Mouse (Mus musculus): ENCODE measurements around the gene Ccl22.

The Ccl22 gene

DNA sequence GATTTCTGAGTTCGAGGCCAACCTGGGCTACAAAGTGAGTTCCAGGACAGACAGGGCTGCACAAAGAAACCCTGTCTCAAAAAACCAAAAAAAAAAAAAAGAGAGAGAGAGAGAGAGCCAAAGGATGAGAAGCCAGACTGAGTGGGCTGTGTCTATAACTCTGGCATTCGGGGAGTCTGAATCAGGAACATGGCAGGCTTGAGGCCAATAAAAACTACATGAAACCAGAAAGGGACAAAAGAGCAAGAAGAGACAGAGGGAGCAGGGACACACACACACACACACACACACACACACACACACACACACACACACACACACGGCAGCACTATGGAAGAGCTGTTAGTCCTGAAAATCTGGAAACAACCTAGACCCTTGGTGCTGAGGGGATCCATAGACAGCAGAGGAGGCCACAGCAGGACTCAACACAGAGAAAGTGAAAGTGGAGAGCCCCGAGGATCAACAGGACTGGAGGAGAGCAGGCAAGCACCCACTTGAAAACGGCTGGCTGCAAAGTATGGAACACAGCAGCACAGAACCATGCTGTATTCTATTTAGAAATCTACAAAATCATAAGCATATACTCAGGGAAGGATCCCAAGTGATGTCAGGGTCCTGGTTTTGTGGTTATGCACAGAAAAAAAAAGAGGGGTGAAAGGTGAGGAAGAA, 9.8 kb upstream of the Ccl22 start:
- peak; percentile 21 to 34 for DNase-seq

DNA sequence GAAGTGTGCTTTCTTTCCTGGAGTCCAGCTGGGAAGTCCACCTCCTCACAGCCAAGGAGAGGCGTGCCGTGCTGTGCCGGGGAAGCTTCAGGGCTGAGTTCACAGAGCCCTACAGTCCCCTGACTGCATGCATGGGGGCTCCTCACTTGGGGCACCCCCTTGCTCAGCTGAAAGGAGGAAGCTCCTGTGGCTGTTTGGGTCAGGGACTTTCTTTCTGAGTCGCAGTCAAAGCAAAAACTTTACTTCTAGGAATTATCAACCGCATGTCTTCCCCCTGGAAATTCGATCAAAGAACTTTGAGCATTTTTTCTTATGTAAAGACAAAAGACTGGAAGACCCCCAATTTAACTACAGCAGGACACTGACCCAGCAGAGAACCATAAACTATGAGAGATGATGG, 5.6 kb upstream of the Ccl22 start:
- no peak for DNase-seq

GRCm38 (mm10) chr8:94740591-94740990, 4.8 kb upstream of the Ccl22 start:
- no peak for DNase-seq

GRCm38 (mm10) chr8:94741726-94742125, 3.7 kb upstream of the Ccl22 start:
- DNase-seq: no peak

DNA sequence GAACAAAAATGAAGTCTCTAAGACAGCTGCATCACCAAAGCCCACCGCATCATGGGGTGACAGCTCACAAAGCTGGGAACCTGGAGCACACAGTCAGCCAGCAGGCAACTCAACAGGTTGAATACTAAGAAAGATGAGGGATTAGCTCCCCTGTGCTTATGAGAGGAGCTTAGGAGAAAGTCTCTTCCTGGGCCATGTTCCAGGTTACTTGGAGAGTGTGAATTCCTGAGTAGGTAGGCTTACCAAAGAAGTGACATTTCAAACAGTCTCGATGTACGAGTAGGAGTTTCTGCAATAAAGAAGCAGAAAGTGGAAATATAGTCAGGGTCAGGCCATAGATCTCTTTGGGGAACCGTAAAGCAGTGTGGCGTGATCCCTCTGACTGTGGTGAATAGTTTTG, 906 bp upstream of the Ccl22 start:
- DNase-seq: no peak

DNA sequence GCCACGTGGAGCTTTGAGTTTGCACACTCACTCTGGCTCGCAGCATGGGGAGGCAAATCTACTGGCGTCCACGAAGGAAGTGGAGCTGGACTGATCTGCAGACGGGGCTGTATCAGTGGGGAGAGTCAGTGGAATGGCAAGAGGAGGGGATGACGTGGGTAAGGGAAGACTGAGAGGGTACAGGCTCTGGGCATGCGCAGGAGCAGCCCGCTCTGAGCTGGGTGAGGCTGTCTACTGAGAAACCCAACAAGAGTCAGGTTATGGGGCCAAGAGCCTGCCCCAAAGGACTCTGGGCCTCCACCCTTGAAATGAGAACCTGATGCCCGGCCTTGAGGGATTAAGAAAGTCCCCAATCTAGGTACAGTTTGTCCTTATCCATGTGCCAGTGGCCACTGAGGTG, 418 bp upstream of the Ccl22 start:
- no peak for DNase-seq

GRCm38 (mm10) chr8:94746832-94747231, 1.4 kb downstream of the Ccl22 start:
- no peak for DNase-seq

- no peak for DNase-seq
Measured at GRCm38 (mm10) chr8:94748363-94748762, 3.0 kb downstream of the Ccl22 start.

GRCm38 (mm10) chr8:94749942-94750341, 4.6 kb downstream of the Ccl22 start:
- DNase-seq: no peak

DNA sequence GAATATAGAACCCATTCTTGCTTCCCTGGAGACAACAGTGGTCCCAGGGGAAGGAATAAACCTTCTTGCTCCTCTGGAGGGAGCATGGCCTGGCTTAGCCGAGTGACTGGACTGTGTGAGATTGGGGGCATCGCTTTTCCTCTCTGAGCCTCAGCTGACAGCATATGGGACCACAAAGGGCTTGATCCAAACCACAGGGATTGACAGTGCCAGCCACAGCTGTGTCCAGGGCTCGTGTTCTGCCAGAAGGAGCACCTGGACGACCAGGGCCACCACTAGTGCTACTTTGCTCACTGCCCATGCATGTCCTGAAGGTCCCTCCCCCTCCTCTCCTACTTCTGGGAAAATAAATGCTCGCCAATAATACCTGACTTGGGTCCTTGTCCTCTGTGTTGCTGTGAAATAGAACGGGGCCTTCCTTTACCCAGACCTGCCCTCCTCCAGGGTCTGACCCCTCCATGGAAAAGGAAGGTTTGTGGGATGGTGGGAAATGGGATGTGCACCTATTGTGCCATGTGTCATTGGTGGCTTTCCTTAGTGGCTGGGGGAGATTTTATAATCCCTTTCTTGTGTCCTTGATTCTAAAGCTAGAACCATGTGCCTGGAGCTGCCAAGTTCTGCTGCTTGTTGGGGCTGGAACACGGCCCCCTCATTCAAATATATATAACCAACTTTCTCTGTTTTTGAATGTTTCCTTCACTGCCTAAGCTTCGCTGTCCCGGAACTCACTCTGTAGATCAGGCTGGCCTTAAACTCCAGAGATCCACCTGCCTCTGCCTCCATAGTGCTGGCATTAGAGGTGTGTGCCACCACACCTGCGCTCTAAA, 5.8 kb downstream of the Ccl22 start:
- no peak for DNase-seq

DNA sequence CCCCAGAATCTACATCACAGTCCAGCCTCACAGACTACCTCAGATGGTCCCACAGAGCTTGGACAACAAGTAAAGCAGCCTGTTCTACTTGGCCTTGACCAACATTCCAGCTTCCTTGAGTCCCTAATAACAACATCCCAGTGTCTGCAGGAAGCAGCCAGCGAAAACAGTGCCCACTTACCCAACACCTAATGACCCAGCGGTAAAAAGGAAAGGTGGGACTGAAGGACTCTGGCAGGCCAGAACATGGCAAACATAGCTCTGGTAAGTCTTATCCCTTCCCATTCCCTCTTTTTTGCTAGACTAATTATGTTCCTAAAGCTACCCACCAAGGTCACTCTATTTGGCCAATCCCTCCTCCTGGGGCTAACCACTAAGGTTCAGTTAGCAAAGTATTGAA, 8.6 kb downstream of the Ccl22 start:
- no peak for DNase-seq

GRCm38 (mm10) chr8:94754486-94754885, 9.1 kb downstream of the Ccl22 start:
- no peak for DNase-seq

- no peak for DNase-seq
Measured at GRCm38 (mm10) chr8:94767035-94767434, 21.6 kb downstream of the Ccl22 start.

DNA sequence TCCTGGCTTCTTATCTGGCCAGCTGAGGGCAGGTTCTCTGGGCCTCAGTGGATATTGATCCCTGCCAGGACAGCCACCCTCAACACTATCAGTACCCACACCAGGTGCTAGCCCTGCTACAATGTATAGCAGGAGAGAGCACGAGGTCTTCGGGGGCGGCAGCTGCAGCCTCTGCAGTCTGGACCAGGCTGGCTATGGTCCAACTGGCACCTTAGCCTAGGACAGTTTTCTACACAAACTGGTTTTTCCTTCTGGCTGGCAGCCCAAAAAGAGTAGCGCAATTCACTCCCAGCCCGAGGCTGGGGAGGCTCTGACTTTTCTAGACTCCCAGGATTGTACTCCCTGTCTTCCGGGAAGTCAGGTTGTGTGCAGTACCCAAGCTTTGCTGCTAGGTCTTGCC, 25.6 kb downstream of the Ccl22 start:
- DNase-seq: peak; percentile 63 to 76

- DNase-seq: peak; percentile 82 to 89
Measured at GRCm38 (mm10) chr8:94771941-94772670, 26.7 kb downstream of the Ccl22 start, which contains the start of gene Cx3cl1. TSS of gene Cx3cl1 (plus strand) at chr8:94772009.

DNA sequence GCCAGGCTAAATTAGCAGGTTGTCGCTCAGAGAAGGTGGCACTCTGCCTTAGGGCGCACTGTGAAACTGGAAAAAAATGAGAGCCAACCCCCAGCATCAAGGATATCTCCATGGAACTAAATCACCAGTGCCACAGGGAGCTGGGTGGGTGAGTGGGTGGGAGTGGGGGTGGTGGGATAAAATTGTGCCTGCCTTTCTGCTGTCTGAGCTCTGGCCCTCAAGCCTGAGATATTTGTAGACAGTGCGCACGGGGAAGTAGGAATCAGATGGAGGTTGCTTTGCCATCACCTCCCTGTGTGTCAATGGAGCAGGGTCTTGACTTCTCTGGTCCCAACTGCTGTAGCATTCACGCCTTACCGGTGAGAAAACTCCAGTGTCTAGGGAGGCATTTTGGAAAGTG, 27.7 kb downstream of the Ccl22 start:
- DNase-seq: no peak

DNA sequence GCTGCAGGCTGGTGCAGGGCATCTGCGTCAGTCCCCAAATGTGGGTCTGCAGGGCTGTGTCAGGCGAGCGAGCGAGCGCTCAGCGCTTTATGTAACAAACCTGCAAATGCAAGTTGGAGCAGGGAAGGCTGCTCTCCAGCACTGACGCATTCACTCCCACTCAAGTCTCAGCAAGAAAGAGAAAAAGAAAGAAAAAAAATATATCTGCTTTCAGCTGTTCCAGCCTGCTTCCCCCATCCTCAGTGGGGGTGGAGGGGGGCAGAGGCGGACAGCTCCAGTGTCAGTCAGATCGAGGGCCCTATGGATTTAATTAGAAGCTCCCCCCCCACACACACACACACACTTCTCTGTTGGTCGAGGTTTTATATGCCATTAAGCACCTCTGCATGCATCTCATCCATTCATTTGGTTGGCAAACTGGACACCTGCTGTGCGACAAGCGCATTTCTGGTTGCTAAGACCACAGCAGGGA, 28.3 kb downstream of the Ccl22 start:
- peak in 1 of 2 experiments; percentile 10 for DNase-seq

GRCm38 (mm10) chr8:94774601-94775000, 29.2 kb downstream of the Ccl22 start:
- DNase-seq: no peak

DNA sequence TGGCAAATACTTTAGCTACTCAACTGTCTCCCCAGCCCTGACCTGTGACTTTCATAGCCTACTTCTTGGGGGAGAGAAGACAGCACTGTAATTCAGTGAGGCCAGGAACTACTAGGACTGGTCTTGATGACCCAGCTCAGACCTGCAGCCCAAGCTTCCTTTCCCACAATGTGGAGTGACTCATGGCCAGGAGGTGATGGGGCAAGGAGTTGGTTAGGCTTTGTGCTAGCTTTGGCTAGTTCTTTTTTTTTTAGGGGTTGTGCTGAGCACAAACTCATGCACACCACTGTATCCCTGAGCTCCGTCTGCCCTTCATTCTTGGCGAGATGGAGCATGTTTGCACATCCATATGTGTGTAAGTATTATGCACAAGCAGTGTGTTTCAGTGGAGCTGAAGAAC, 31.0 kb downstream of the Ccl22 start:
- DNase-seq: no peak

DNA sequence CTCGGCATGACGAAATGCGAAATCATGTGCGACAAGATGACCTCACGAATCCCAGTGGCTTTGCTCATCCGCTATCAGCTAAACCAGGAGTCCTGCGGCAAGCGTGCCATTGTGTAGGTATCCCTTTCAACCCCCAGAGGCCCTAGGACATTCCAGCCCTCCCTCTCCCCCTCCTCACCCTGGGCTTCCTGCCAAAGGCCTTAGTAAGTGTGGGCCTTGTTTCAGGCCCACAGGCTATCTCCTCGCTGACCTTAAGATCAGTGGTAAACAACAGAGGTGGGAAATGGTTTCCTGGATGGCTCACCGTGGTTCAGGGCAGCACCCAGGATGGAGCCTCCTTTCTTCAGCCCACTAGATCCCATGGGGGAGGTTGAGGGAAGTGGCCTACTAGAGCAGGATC, 32.6 kb downstream of the Ccl22 start:
- peak; percentile 49 to 56 for DNase-seq

DNA sequence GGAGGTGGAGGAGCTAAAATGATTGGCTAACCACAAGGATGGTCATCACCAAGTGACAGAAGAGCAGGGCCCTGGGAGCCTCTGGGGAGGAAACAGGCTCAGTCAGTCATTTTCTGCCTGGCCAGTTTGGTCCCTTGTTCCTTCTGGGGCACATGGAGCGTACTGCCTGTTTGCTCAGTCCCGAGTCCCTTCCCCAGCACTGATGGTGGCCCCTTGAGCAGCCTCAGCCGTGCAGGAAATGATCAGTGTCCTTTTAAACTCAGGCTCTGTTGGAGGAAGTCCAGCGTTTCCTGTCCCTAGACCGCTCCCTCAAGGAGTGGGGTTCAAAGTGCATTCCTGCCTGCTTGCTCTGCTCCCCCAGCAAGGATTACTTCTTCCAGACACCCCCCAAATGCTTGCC, 33.1 kb downstream of the Ccl22 start:
- DNase-seq: peak; percentile 55 to 73

- peak in 1 of 2 experiments; percentile 20 for DNase-seq
Measured at GRCm38 (mm10) chr8:94778895-94779533, 33.6 kb downstream of the Ccl22 start.
